Mouse (Mus musculus) CH12.LX (cell line): Measurements from ENCODE around the gene Eef1g. TPM values are rescaled to one million over a fixed set of nuclear protein-coding genes. Genes with fewer than 3 reads are reported as not detected.

Source experiments
- DNase-seq: peaks from one replicate; pipeline ENCODE4 v3.0.0-alpha.2; 2013; ENCODE audit errors: extremely low read depth
- H3K27ac ChIP-seq: 2 replicates; pipeline ENCODE4 v1.5.1; 2012; ENCODE audit warnings: low read depth, mild to moderate bottlenecking, control low read depth, moderate library complexity; ENCODE audit not compliant: insufficient read depth
- H3K27me3 ChIP-seq: replicated peaks from 2 replicates; pipeline ENCODE3; 2012; ENCODE audit warnings: inconsistent platforms
- H3K36me3 ChIP-seq, 2 experiments: replicated peaks in 1 of 2; 2 replicates each; pipeline versions ENCODE3 to v1.6.1; 2012; ENCODE audit warnings: inconsistent platforms in 1 of 2, low read length in 1 of 2, mild to moderate bottlenecking in 1 of 2, mixed read lengths in 1 of 2, moderate library complexity in 1 of 2; ENCODE audit not compliant: control insufficient read depth in 1 of 2, insufficient read depth in 1 of 2
- H3K4me1 ChIP-seq, 2 experiments: 2 replicates each; pipeline ENCODE4 v1.6.1; 2012; ENCODE audit warnings: inconsistent platforms in 1 of 2, moderate library complexity in 1 of 2; ENCODE audit not compliant: insufficient read depth in 2 of 2, control insufficient read depth in 1 of 2
- H3K4me2 ChIP-seq: 2 replicates; pipeline ENCODE4 v1.6.1; 2012; ENCODE audit warnings: low read depth, mild to moderate bottlenecking, control low read depth; ENCODE audit not compliant: poor library complexity, insufficient read depth, severe bottlenecking
- H3K4me3 ChIP-seq, 3 experiments: fragments of 150-350 bp in 1 of 3; sonication (generic) in 1 of 3; replicated peaks in 1 of 3; 2 replicates each; pipeline versions ENCODE3 to v1.5.1; 2011 to 2012; ENCODE audit warnings: low read depth in 2 of 3, low read length in 2 of 3, mild to moderate bottlenecking in 2 of 3, moderate library complexity in 2 of 3, control low read depth in 1 of 3, improper control_type of control experiment in 1 of 3, inconsistent platforms in 1 of 3, mixed read lengths in 1 of 3; ENCODE audit not compliant: poor library complexity in 1 of 3
- H3K79me2 ChIP-seq: replicated peaks from 2 replicates; pipeline ENCODE4 v1.6.1; 2012; ENCODE audit warnings: mild to moderate bottlenecking, moderate library complexity; ENCODE audit not compliant: control insufficient read depth, poor library complexity, insufficient read depth, severe bottlenecking; ENCODE audit errors: extremely low read depth
- H3K9ac ChIP-seq: 2 replicates; pipeline ENCODE4 v1.6.1; 2012; ENCODE audit warnings: low read depth, mild to moderate bottlenecking, control low read depth, moderate library complexity; ENCODE audit not compliant: insufficient read depth
- H3K9me3 ChIP-seq: replicated peaks from 2 replicates; pipeline ENCODE3; 2012; ENCODE audit warnings: low read length, inconsistent platforms, mixed read lengths
- BHLHE40 ChIP-seq: IDR thresholded peaks from 2 replicates; pipeline ENCODE4 v1.6.1; 2011; ENCODE audit warnings: mild to moderate bottlenecking, low read depth, low read length, improper control_type of control experiment
- CHD1 ChIP-seq: IDR thresholded peaks from 2 replicates; pipeline ENCODE4 v1.6.1; 2012; ENCODE audit warnings: low read depth, low read length, improper control_type of control experiment, inconsistent platforms
- CHD2 ChIP-seq: IDR thresholded peaks from 2 replicates; pipeline ENCODE4 v1.6.1; 2011; ENCODE audit warnings: low read length, improper control_type of control experiment
- CTCF ChIP-seq, 2 experiments: IDR thresholded peaks in 1 of 2; conservative IDR thresholded peaks in 1 of 2; 2 replicates each; pipeline ENCODE4 v1.5.1; 2011 to 2012; ENCODE audit warnings: low read depth in 2 of 2, low read length in 2 of 2, improper control_type of control experiment in 1 of 2, inconsistent platforms in 1 of 2, mild to moderate bottlenecking in 1 of 2, moderate library complexity in 1 of 2
- E2F4 ChIP-seq: IDR thresholded peaks from 2 replicates; pipeline ENCODE4 v1.6.1; 2011; ENCODE audit warnings: low read depth, low read length, improper control_type of control experiment; ENCODE audit not compliant: insufficient replicate concordance
- ELF1 ChIP-seq: IDR thresholded peaks from 2 replicates; pipeline ENCODE4 v1.6.1; 2014; ENCODE audit warnings: low read depth, mild to moderate bottlenecking, inconsistent platforms, low read length, improper control_type of control experiment
- EP300 ChIP-seq: IDR thresholded peaks from 2 replicates; pipeline ENCODE4 v1.6.1; 2011; ENCODE audit warnings: low read length, improper control_type of control experiment
- ETS1 ChIP-seq: conservative IDR thresholded peaks from 2 replicates; pipeline ENCODE4 v1.6.1; 2012; ENCODE audit warnings: low read depth, mild to moderate bottlenecking, inconsistent platforms, low read length, improper control_type of control experiment, moderate library complexity
- GABPA ChIP-seq: IDR thresholded peaks from 2 replicates; pipeline ENCODE4 v1.6.1; 2012; ENCODE audit warnings: low read depth, low read length, improper control_type of control experiment, inconsistent platforms; ENCODE audit not compliant: insufficient replicate concordance
- HCFC1 ChIP-seq: IDR thresholded peaks from 2 replicates; pipeline ENCODE4 v1.6.1; 2012; ENCODE audit warnings: low read depth, mild to moderate bottlenecking, inconsistent platforms, low read length, improper control_type of control experiment
- IRF4 ChIP-seq: IDR thresholded peaks from 2 replicates; pipeline ENCODE4 v1.6.1; 2014; ENCODE audit warnings: low read depth, mild to moderate bottlenecking, inconsistent platforms, low read length, improper control_type of control experiment
- JUN ChIP-seq: IDR thresholded peaks from 2 replicates; pipeline ENCODE4 v1.6.1; 2011; ENCODE audit warnings: low read depth, mild to moderate bottlenecking, low read length, improper control_type of control experiment, moderate library complexity; ENCODE audit not compliant: insufficient read depth
- JUND ChIP-seq: conservative IDR thresholded peaks from 2 replicates; pipeline ENCODE4 v1.6.1; 2011; ENCODE audit warnings: low read depth, low read length, improper control_type of control experiment
- KAT2A ChIP-seq: IDR thresholded peaks from 2 replicates; pipeline ENCODE4 v1.6.1; 2012; ENCODE audit warnings: low read length, improper control_type of control experiment, inconsistent platforms; ENCODE audit not compliant: insufficient replicate concordance
- MAFK ChIP-seq: IDR thresholded peaks from 2 replicates; pipeline ENCODE4 v1.6.1; 2011; ENCODE audit warnings: low read length, improper control_type of control experiment; ENCODE audit not compliant: insufficient replicate concordance
- MAX ChIP-seq: IDR thresholded peaks from 2 replicates; pipeline ENCODE4 v1.6.1; 2011; ENCODE audit warnings: low read length, improper control_type of control experiment
- MAZ ChIP-seq: IDR thresholded peaks from 2 replicates; pipeline ENCODE4 v1.6.1; 2012; ENCODE audit warnings: low read depth, mild to moderate bottlenecking, inconsistent platforms, low read length, improper control_type of control experiment, moderate library complexity
- MEF2A ChIP-seq: IDR thresholded peaks from 2 replicates; pipeline ENCODE4 v1.6.1; 2014; ENCODE audit warnings: low read depth, mild to moderate bottlenecking, inconsistent platforms, low read length, improper control_type of control experiment, borderline replicate concordance
- MXI1 ChIP-seq: IDR thresholded peaks from 2 replicates; pipeline ENCODE4 v1.6.1; 2011; ENCODE audit warnings: mild to moderate bottlenecking, low read depth, low read length, improper control_type of control experiment
- MYC ChIP-seq: IDR thresholded peaks from 2 replicates; pipeline ENCODE4 v1.6.1; 2011; ENCODE audit warnings: low read depth, mild to moderate bottlenecking, improper control_type of control experiment, low read length
- NELFE ChIP-seq: IDR thresholded peaks from 2 replicates; pipeline ENCODE4 v1.6.1; 2011; ENCODE audit warnings: low read depth, low read length, improper control_type of control experiment
- NRF1 ChIP-seq: IDR thresholded peaks from 2 replicates; pipeline ENCODE4 v1.6.1; 2014; ENCODE audit warnings: low read depth, mild to moderate bottlenecking, inconsistent platforms, low read length, improper control_type of control experiment, moderate library complexity
- PAX5 ChIP-seq: IDR thresholded peaks from 2 replicates; pipeline ENCODE4 v1.6.1; 2012; ENCODE audit warnings: low read length, inconsistent platforms, mixed read lengths
- POLR2A ChIP-seq: IDR thresholded peaks from 2 replicates; pipeline ENCODE4 v1.6.1; 2011; ENCODE audit warnings: low read depth, mild to moderate bottlenecking, improper control_type of control experiment, low read length
- POLR2AphosphoS2 ChIP-seq: IDR thresholded peaks from 2 replicates; pipeline ENCODE4 v1.6.1; 2011; ENCODE audit warnings: low read depth, low read length, improper control_type of control experiment
- RAD21 ChIP-seq: IDR thresholded peaks from 2 replicates; pipeline ENCODE4 v1.6.1; 2011; ENCODE audit warnings: low read depth, mild to moderate bottlenecking, low read length, improper control_type of control experiment, moderate library complexity
- RCOR1 ChIP-seq: conservative IDR thresholded peaks from 2 replicates; pipeline ENCODE4 v1.6.1; 2012; ENCODE audit warnings: low read depth, mild to moderate bottlenecking, inconsistent platforms, low read length, improper control_type of control experiment
- SIN3A ChIP-seq: IDR thresholded peaks from 2 replicates; pipeline ENCODE4 v1.6.1; 2012; ENCODE audit warnings: low read length, improper control_type of control experiment, inconsistent platforms
- SMC3 ChIP-seq: IDR thresholded peaks from 2 replicates; pipeline ENCODE4 v1.6.1; 2011; ENCODE audit warnings: low read depth, low read length, improper control_type of control experiment
- TBP ChIP-seq: conservative IDR thresholded peaks from 2 replicates; pipeline ENCODE4 v1.6.1; 2011; ENCODE audit warnings: low read depth, low read length, improper control_type of control experiment
- TCF12 ChIP-seq: IDR thresholded peaks from 2 replicates; pipeline ENCODE4 v1.6.1; 2014; ENCODE audit warnings: low read depth, mild to moderate bottlenecking, inconsistent platforms, low read length, improper control_type of control experiment
- UBTF ChIP-seq: IDR thresholded peaks from 2 replicates; pipeline ENCODE4 v1.6.1; 2012; ENCODE audit warnings: low read depth, mild to moderate bottlenecking, inconsistent platforms, low read length, improper control_type of control experiment, moderate library complexity
- USF1 ChIP-seq: IDR thresholded peaks from 2 replicates; pipeline ENCODE4 v1.6.1; 2014; ENCODE audit warnings: low read depth, mild to moderate bottlenecking, inconsistent platforms, low read length, improper control_type of control experiment
- USF2 ChIP-seq: conservative IDR thresholded peaks from 2 replicates; pipeline ENCODE4 v1.6.1; 2011; ENCODE audit warnings: low read depth, low read length, improper control_type of control experiment
- ZC3H11A ChIP-seq: IDR thresholded peaks from 2 replicates; pipeline ENCODE4 v1.6.1; 2012; ENCODE audit warnings: low read depth, mild to moderate bottlenecking, inconsistent platforms, low read length, improper control_type of control experiment
- ZKSCAN1 ChIP-seq: IDR thresholded peaks from 2 replicates; pipeline ENCODE4 v1.6.1; 2012; ENCODE audit warnings: low read depth, inconsistent platforms, low read length, improper control_type of control experiment, borderline replicate concordance
- ZMIZ1 ChIP-seq: IDR thresholded peaks from 2 replicates; pipeline ENCODE4 v1.6.1; 2012; ENCODE audit warnings: low read depth, mild to moderate bottlenecking, inconsistent platforms, low read length, improper control_type of control experiment
- ZNF384 ChIP-seq: IDR thresholded peaks from 2 replicates; pipeline ENCODE4 v1.6.1; 2012; ENCODE audit warnings: low read depth, low read length, improper control_type of control experiment, inconsistent platforms
- dilution Hi-C: fragments of 300-500 bp; cut with MboI; formaldehyde crosslinking; loops from 2 replicates; pipeline ENCODE4 v1.14.3; 2020; ENCODE audit warnings: low sequenced_read_pairs; ENCODE audit not compliant: extremely low pct_unique_long_range_greater_than_20kb, extremely low pct_ligation_motif_present
- in situ Hi-C: fragments of 300-500 bp; cut with MboI; formaldehyde crosslinking; loops from 3 replicates; pipeline ENCODE4 v1.14.3; 2019; ENCODE audit warnings: low sequenced_read_pairs, low pct_ligation_motif_present, low pct_unique_long_range_greater_than_20kb, mixed read lengths
- polyA plus RNA-seq: library from polyadenylated mRNA; unstranded; fragments of >175 nt; gene quantifications from 2 replicates; pipeline ENCODE4 v1.2.1, GENCODE M21; 2012; ENCODE audit warnings: low read depth; ENCODE audit not compliant: insufficient read length
- total RNA-seq, 2 experiments: library from RNA; depleted of rRNA; stranded (reverse); fragments of 300-350 nt in 1 of 2; fragments of >200 nt in 1 of 2; gene quantifications; 2 replicates each; pipeline ENCODE4 v1.2.3; 2012 to 2014

Eef1g gene
- total and polyA plus RNA-seq, 3 experiments = 1,172 to 1,511 (median 1,294) TPM

DNA sequence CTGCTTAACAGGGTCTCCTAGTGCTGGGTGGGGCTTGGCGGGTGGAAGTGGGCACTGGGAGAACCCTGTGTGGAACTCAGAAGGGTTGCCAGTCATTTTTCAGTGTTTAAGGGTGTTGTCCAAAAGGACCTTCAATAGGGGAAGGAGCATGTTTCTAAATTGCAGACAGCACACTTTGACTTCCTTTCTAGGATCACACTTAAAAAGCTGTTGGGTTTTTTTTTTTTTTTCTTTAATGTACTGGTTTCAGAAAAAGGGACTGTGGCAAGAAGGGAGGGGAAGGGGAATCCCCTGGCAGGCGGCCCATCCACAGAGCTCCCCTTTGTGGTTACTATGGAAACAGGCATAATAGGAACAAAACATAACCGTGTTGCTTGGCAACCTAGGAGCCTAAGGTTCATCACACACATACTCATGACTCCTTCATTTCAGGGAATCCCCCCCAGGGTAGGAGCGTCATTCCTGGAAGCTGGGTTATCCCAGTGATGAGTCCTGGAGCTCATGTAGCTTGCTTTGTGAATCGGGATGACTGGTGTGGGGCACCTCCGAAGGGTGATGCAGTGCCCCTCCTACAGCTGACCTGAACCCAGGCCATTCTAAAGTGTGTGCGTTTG, 17.5 kb downstream of the Eef1g start:
- TF ChIP-seq POLR2AphosphoS2 = no peak
- TF ChIP-seq USF1 = no peak
- TF ChIP-seq CHD1 = no peak
- TF ChIP-seq MXI1 = peak; percentile 96
- peak; percentile 59; the same call in 1 of the 2 replicates for TF ChIP-seq MEF2A
- peak; percentile 80 for TF ChIP-seq EP300
- TF ChIP-seq MAZ = peak; percentile 25; the same call in 1 of the 2 replicates
- no peak for TF ChIP-seq PAX5
- no peak for TF ChIP-seq GABPA
- TF ChIP-seq SMC3 = 0 out of 2 replicates have a peak, but pooled peaks have one; percentile 16
- no peak for TF ChIP-seq ZC3H11A
- peak; percentile 53 for TF ChIP-seq JUND
- TF ChIP-seq POLR2A = no peak
- TF ChIP-seq E2F4 = no peak
- TF ChIP-seq RAD21 = no peak; the same call in 1 of the 2 replicates
- TF ChIP-seq MAFK = no peak
- TF ChIP-seq MYC = peak; percentile 10; the same call in 1 of the 2 replicates
- no peak for TF ChIP-seq KAT2A
- TF ChIP-seq JUN = peak; percentile 48; the same call in 1 of the 2 replicates
- peak; percentile 91 for TF ChIP-seq SIN3A
- TF ChIP-seq ZMIZ1 = 0 out of 2 replicates have a peak, but pooled peaks have one; percentile 31
- no peak for TF ChIP-seq CTCF (conservative IDR thresholded peaks at IDR 0.05 in 1 of 2, IDR thresholded peaks at IDR 0.05 in 1 of 2; ENCODE audit: low read depth in 2 of 2, low read length in 2 of 2)
- TF ChIP-seq NELFE = no peak
- peak; percentile 48; the same call in 1 of the 2 replicates for TF ChIP-seq TCF12
- TF ChIP-seq HCFC1 = peak; percentile 6; the same call in 1 of the 2 replicates
- TF ChIP-seq RCOR1 = peak; percentile 83; the same call in 1 of the 2 replicates
- no peak for TF ChIP-seq ZKSCAN1
- no peak for TF ChIP-seq TBP
- TF ChIP-seq CHD2 = no peak
- peak; percentile 98 for TF ChIP-seq ZNF384
- TF ChIP-seq ELF1 = 0 out of 2 replicates have a peak, but pooled peaks have one; percentile 28
- TF ChIP-seq BHLHE40 = peak; percentile 66
- TF ChIP-seq ETS1 = peak; percentile 63
- TF ChIP-seq MAX = peak; percentile 23; the same call in 1 of the 2 replicates
- no peak for TF ChIP-seq USF2
- no peak for TF ChIP-seq UBTF
- TF ChIP-seq IRF4 = peak; percentile 36; the same call in 1 of the 2 replicates
- no peak for TF ChIP-seq NRF1
- Histone ChIP-seq H3K4me2 (peak overlapping the region; percentile 88), H3K4me1 (peaks cover 31 to 77% of the 10 kb centered on the region in 2 experiments), H3K9me3 (no peaks in the 10 kb centered on the region), H3K9ac (peak overlapping the region; percentile 23; the same call in 1 of the 2 replicates), H3K4me3 (no peak overlapping the region), H3K27me3 (peaks cover 11% of the 10 kb centered on the region), H3K36me3 (peaks cover 12 to 29% of the 10 kb centered on the region in 2 experiments), H3K27ac (peak overlapping the region; percentile 63; the same call in 1 of the 2 replicates), H3K79me2 (no peaks in the 10 kb centered on the region)
- in situ Hi-C loops = no loop called here
- dilution Hi-C loops = no loop called here
- peak; percentile 98 for DNase-seq
